ENCODE assay signal across 8 mouse cellular contexts in the genomic region with DNA sequence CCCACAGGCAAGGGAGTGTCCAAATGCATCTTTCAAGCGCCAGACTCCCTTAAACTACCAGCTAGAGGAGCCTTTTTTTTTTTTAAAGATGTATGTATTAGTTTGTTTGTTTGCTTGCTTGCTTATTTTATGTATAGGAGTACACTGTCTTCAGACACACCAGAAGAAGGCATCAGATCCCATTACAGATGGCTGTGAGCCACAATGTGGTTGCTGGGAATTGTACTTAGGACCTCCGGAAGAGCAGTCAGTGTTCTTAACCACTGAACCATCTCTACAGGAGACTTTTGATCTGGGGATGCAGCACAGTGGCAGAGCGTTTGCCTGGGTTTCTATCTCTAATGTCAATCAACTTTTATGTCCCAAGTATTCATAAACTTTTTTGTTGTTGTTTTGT. TPM values are rescaled to one million over a fixed set of nuclear protein-coding genes. Genes with fewer than 3 reads are reported as not detected.
DNase-seq lines count a peak whose midpoint lies in the region; ATAC-seq and TF ChIP-seq lines count a peak whose summit lies in the region.

No protein-coding gene starts in this region.

- H3K4me3 ChIP-seq in heart, embryonic 14.5 days (ENCODE audit: control insufficient read depth in 1 of 2, insufficient read depth in 1 of 2, low read depth in 1 of 2, low read length in 2 of 2): peak overlapping the region; percentile 90 to 97
- H3K4me3 ChIP-seq in G1E (ENCODE audit: low read depth, low read length): peak overlapping the region; percentile 75
- peak overlapping the region; percentile 74 for H3K4me3 ChIP-seq in hindbrain, embryonic 10.5 days
- H3K4me3 ChIP-seq in midbrain, embryonic 10.5 days: peak overlapping the region; percentile 81

- 51% methylated on average over 3 of the region's 3 CpGs for WGBS in heart, embryonic 14.5 days
- WGBS in hindbrain, embryonic 10.5 days: 50% methylated on average over 3 of the region's 3 CpGs
- WGBS in midbrain, embryonic 10.5 days: 58% methylated on average over 3 of the region's 3 CpGs

- peak overlapping the region; percentile 95 for H3K9ac ChIP-seq in heart, embryonic 14.5 days (ENCODE audit: low read length)

- peaks cover 0 to 7% of the 10 kb centered on the region in 2 experiments; a peak in 1 of 4 replicates for H3K4me1 ChIP-seq in heart, embryonic 14.5 days (ENCODE audit: control insufficient read depth in 2 of 2, insufficient read depth in 2 of 2, low read length in 2 of 2)
- peaks cover 19% of the 10 kb centered on the region for H3K4me1 ChIP-seq in G1E (ENCODE audit: insufficient read depth, low read depth, low read length)
- peaks cover 8% of the 10 kb centered on the region; the same call in 1 of the 2 replicates for H3K4me1 ChIP-seq in hindbrain, embryonic 10.5 days (replicated peaks)
- peaks cover 10% of the 10 kb centered on the region for H3K4me1 ChIP-seq in midbrain, embryonic 10.5 days

- H3K36me3 ChIP-seq in heart, embryonic 14.5 days (ENCODE audit: control insufficient read depth, insufficient read depth, low read length): peaks cover 10% of the 10 kb centered on the region
- H3K36me3 ChIP-seq in G1E (replicated peaks): peaks cover 20% of the 10 kb centered on the region
- H3K36me3 ChIP-seq in hindbrain, embryonic 10.5 days: peaks cover 13% of the 10 kb centered on the region
- peaks cover 16% of the 10 kb centered on the region for H3K36me3 ChIP-seq in midbrain, embryonic 10.5 days

- no peak for ATAC-seq in heart, embryonic 14.5 days (ENCODE audit: insufficient number of reproducible peaks, insufficient read depth, low FRiP score, low read depth)
- ATAC-seq in G1E (ENCODE audit: extremely low read depth, insufficient number of reproducible peaks, low FRiP score, poor library complexity, severe bottlenecking): no peak

- H3K9me3 ChIP-seq in heart, embryonic 14.5 days (ENCODE audit: control insufficient read depth, low read length): no peaks in the 10 kb centered on the region
- H3K9me3 ChIP-seq in G1E (replicated peaks): no peaks in the 10 kb centered on the region
- no peaks in the 10 kb centered on the region for H3K9me3 ChIP-seq in hindbrain, embryonic 10.5 days
- H3K9me3 ChIP-seq in midbrain, embryonic 10.5 days (replicated peaks): no peaks in the 10 kb centered on the region

- H3K27ac ChIP-seq in heart, embryonic 14.5 days (replicated peaks in 1 of 2; ENCODE audit: control insufficient read depth in 1 of 2, insufficient read depth in 1 of 2, low read depth in 2 of 2, low read length in 2 of 2): no peak overlapping the region
- H3K27ac ChIP-seq in hindbrain, embryonic 10.5 days: peak overlapping the region; percentile 91
- peak overlapping the region; percentile 90 for H3K27ac ChIP-seq in midbrain, embryonic 10.5 days (replicated peaks)

- TF ChIP-seq CTCF in G1E (IDR thresholded peaks at IDR 0.05; ENCODE audit: low read depth, low read length): no peak

- H3K4me2 ChIP-seq in heart, embryonic 14.5 days (ENCODE audit: low read length): peak overlapping the region; percentile 89

- no peaks in the 10 kb centered on the region for H3K27me3 ChIP-seq in heart, embryonic 14.5 days (ENCODE audit: control insufficient read depth, insufficient read depth, low read length)
- H3K27me3 ChIP-seq in G1E (ENCODE audit: insufficient read depth, low read length): peaks cover 5% of the 10 kb centered on the region; the same call in 1 of the 2 replicates
- H3K27me3 ChIP-seq in hindbrain, embryonic 10.5 days (ENCODE audit: insufficient read depth, poor library complexity, severe bottlenecking): no peaks in the 10 kb centered on the region
- no peaks in the 10 kb centered on the region for H3K27me3 ChIP-seq in midbrain, embryonic 10.5 days (ENCODE audit: low read depth, poor library complexity, severe bottlenecking)

- no peak for DNase-seq in heart, adult 18-20 months
- DNase-seq in G1E (ENCODE audit: low spot score): no peak
- no peak for DNase-seq in hindbrain, embryonic 10.5 days (ENCODE audit: low spot score)
- no peak for DNase-seq in midbrain, embryonic 10.5 days (ENCODE audit: low spot score)
- DNase-seq in urinary bladder, adult 18-20 months (ENCODE audit: low spot score in 2 of 2): no peak
- DNase-seq in cerebellum, postnatal 10 days: no peak
- no peak for DNase-seq in left cerebral cortex, adult 8-10 months (ENCODE audit: low spot score in 2 of 2)

RNA-seq across cellular contexts. Expression of a gene that starts 0.3 kb away (rescaled TPM):
- polyA plus RNA-seq in heart, embryonic 14.5 days (2014; fragmentation: Nextera tagmentation; extraction: Ambion mirVana): 18.4 and 18.5 TPM in 2 replicates
- 10 to 100 TPM; 11.3 to 14.8 TPM for total RNA-seq in heart, adult 18-20 months (2021)
- total RNA-seq in G1E (2014; fragmentation: Nextera tagmentation): 48.6 and 53.1 TPM in 2 replicates
- 67.1 and 77.9 TPM in 2 replicates for total RNA-seq in G1E (2017)
- 1.5 and 2.7 TPM in 2 replicates for polyA plus RNA-seq in G1E (2012)
- polyA plus RNA-seq in hindbrain, embryonic 10.5 days (2016; fragmentation: Nextera tagmentation; extraction: Ambion mirVana): 28.1 and 29.3 TPM in 2 replicates
- polyA plus RNA-seq in midbrain, embryonic 10.5 days (2016; fragmentation: Nextera tagmentation; extraction: Ambion mirVana): 27.5 and 33.4 TPM in 2 replicates
- total RNA-seq in left cerebral cortex, adult 8-10 months (2022): 10 to 100 TPM; 26.7 to 31.5 (median 28.4) TPM

Comparison
In these comparisons a context has a peak if more than half of its experiments do, and no peak if none do; other contexts are left out.
1. H3K27ac ChIP-seq: peak in hindbrain, embryonic 10.5 days (single experiment) and midbrain, embryonic 10.5 days (single experiment); none in heart, embryonic 14.5 days (0 of 2).
2. Peak in every context shown above with its lines, with median percentiles within 50 percentile points of each other: H3K4me3 ChIP-seq.